Mouse (Mus musculus) thymus, postnatal 14 days (tissue): ENCODE data around the gene Akap2.
A peak's percentile ranks its signal among the peaks of the same experiment; 100 is the strongest.

Experiments
- DNase-seq: peaks from one replicate; pipeline ENCODE4 v3.0.0; 2021

The Akap2 gene

GRCm38 (mm10) chr4:57764392-57764791 lies 46.9 kb downstream of the Akap2 start:
- no peak for DNase-seq

DNA sequence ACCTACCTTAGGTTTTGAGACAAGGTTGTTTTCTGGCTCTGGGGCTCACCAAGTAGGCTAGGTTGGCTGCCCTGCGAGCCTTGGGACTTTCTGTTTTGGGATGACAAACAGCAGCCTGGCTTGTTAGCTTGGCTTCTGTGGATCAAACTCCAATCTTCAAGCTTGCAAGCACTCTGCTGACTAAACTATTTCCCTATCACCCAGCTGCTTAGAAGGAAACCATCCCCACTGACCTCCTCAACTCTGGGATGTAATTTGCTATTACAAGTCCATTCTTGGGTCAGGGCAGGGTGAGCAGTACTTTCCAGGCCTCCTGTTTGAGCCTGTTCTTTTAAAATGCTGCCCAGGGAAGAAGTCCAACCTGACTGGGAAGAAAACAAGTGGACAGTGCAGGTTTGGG lies 47.5 kb downstream of the Akap2 start:
- no peak for DNase-seq

DNA sequence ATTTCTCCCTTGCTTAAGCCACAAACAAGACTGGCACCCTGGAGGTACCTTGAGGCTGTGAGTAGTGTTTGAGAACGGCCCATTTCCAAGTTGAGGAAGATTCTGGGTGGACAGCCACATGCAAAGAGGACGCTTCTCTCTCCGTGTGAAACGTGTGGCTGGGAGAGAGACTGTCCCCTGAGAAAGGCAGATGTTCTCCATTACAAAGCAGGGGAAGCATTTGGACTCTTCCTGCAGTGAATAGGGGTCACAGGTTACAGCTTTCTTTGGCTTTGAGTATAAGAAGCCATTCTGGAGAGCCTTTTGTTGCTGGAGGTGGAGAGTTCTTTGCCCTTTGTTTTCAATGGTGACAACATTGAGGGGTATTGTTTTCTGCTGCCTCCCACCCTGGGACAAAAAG lies 48.3 kb downstream of the Akap2 start:
- no peak for DNase-seq

GRCm38 (mm10) chr4:57769007-57769406 lies 51.5 kb downstream of the Akap2 start:
- no peak for DNase-seq

GRCm38 (mm10) chr4:57770185-57770823 lies 52.8 kb downstream of the Akap2 start:
- DNase-seq: no peak

GRCm38 (mm10) chr4:57771558-57772219 lies 54.2 kb downstream of the Akap2 start:
- no peak for DNase-seq

- DNase-seq: no peak
Observed at GRCm38 (mm10) chr4:57772851-57773510, 55.5 kb downstream of the Akap2 start.

DNA sequence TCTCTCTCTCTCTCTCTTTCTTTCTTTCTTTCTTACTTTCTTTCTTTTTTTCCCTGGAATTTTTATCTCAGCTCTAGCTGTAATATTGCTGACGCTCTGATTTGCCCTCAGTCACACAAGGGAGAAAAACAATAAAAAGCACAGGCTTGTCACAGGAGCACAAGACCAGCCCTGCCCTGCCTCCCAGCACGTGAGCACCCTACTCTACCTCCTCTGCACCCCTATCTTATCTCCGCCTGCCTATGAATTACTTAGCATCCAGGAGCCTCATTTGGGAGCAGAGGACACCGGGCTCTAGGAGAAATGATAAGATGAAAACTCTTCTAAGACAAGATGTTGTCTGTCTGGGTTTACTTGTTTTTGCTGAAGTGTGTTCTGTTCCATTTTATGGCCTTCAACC lies 57.1 kb downstream of the Akap2 start:
- DNase-seq: no peak

- no peak for DNase-seq
Observed at GRCm38 (mm10) chr4:57775582-57775981, 58.1 kb downstream of the Akap2 start.

- DNase-seq: no peak
Observed at GRCm38 (mm10) chr4:57780403-57780802, 62.9 kb downstream of the Akap2 start.

- DNase-seq: no peak
Observed at GRCm38 (mm10) chr4:57780833-57781641, 63.6 kb downstream of the Akap2 start.

GRCm38 (mm10) chr4:57781994-57782393 lies 64.5 kb downstream of the Akap2 start:
- peak; percentile 89 for DNase-seq

- DNase-seq: peak; percentile 77
Observed at GRCm38 (mm10) chr4:57782549-57783390, 65.3 kb downstream of the Akap2 start.

GRCm38 (mm10) chr4:57783391-57783770 lies 65.9 kb downstream of the Akap2 start:
- peak; percentile 65 for DNase-seq

DNA sequence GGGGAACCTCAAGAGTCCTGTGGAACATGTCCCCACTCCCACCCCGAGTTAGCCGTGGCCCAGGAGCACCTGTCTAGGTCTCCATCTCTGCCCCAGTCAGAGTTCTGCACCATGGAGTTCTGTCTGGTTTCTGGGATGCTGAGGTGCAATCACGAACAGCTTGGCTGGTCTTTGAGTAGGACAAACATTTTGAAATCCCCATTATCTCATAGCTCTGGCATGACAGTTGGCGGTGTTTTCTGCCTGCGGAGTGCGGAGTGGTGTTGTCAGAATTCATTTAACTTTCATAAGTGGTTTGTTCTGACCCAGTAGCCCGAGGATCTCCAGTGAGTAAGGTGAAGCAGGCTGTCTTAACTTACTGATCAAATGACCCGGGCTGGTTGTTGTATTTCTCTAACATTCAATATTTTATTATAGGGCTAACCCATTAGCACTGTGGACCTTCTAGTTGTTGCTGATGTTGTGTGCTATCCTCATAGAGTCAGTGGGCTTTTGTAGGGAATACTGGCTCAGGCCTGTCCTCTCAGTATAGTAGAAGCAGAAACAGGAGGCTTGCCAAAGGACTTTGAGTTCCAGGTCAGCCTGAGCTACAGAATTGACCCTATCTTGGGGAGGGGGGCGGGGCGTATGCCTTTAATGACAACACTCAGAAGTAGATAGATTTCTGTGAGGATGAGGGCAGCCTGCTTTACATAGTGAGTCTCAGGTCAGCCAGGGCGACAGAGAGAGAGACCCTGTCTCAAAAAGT lies 66.6 kb downstream of the Akap2 start:
- DNase-seq: no peak

GRCm38 (mm10) chr4:57788709-57789108 lies 71.3 kb downstream of the Akap2 start:
- peak; percentile 73 for DNase-seq

DNA sequence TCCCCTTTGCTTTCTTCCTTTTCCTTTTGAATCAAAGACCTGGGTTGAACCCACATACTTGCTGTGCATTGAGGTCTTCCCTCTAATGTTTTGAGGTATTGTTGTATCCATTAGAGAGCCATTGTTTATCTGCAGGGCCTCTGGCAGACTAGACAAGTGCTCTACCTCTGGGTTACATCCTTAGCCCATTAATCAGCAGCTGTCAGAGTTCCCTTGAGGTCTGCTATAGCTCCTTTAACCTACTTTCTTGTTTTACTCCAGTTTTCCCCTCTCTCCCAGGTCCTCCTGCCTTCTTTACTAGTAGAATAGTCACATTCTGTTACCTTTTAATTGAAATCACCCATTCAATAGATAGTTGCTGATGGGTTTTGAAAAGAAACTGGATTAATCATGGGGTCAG lies 71.7 kb downstream of the Akap2 start:
- no peak for DNase-seq

DNA sequence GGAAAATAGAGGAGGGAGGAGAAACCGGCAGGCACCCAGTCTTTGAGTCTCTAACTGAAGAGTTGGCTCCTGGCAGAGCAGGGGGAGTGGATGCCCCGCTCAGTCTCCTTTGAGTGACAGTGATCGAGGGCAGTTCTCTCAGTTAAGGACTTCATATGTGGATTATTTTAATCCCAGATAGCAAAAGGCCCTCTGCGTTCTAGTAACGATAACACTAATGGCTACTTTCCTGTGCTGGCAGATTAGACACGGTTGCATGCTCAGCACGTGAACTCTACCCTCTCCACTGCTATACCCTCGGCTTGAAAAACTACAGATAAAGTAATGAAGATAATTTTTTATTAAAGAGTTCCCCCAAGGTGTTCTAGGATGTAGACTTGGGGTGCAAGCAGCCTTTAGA lies 76.5 kb downstream of the Akap2 start:
- DNase-seq: no peak

DNA sequence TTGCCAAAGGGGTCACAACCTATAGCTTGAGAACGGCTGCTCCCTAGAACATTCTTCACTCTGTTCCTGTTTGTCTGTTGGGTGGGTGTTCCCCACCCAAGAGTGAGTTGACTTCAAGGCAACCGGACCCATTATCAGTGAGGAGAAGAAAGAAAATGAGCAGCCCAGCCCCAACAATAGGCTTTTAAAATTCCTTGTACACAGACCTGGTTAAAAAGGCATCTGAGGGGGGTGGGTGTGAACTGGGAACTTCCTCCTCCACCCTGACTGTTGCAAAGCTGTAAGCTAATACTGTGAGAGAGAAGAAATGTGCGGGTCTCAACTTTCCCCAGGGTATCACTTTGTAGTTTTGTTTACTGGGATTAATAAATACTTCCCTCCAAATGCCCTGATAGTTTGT lies 77.1 kb downstream of the Akap2 start:
- no peak for DNase-seq

DNA sequence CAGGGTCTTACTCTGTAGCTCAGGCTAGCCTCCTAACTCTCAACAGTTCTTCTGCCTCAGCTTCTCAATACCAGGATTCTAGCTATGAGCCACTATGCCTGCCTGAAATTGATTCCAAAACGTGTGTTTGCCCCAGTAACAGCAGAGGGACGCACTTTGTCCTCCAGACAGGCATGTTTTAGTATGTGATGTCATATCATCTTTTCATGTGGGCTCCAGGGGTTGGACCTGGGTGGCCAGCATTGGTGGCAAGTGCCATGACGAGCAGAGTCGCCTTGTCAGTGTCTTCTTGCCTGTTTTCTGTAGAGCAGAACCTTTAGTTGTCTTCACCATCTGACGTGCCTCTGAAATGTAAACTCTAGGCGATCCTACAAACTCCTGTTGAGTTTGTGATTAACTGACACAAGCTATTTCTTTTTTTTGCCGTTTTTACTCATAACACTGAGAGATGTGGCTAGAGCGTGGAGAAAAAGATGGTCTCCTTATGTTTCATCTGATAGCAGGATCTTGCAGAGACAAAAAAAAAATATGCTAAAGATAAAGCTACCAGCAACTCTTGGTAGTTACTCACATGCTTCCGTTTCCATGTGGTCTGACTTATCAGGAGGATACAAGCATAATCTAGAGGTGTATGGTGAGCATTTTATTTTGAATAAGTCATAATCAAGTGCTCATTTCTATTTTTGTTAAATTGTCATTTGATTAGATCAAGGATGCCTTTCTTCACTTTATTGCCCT lies 80.3 kb downstream of the Akap2 start:
- DNase-seq: no peak
